Mouse (Mus musculus): ENCODE measurements at regions not wholly inside any gene's neighbourhood (a gene's known extent, or its start where the extent isn't known, plus 50 kb on each side); places are given as distances from the start of the nearest gene placed in this dataset.

DNA sequence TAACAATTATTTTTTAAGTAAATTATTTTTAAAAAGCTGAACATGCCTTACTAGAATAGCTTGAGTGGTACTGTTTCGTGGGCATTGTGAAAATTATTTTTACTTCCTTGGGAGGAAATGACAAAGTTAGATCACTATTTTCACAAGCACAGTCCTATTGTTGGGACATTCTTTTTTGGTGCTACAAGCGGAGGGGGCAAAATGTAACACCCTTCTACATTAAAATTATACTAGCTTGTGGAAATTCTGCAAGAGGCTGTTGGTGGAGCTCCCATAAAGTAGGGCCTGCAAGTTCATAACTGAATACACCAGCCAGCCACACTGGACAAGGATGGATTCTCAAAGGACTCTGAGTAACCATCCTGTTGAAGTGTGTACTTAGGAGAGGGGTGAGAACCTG, 313.1 kb upstream of the Eif4g2 start:
- WGBS = 84% methylated on average over 2 of the region's 2 CpGs

DNA sequence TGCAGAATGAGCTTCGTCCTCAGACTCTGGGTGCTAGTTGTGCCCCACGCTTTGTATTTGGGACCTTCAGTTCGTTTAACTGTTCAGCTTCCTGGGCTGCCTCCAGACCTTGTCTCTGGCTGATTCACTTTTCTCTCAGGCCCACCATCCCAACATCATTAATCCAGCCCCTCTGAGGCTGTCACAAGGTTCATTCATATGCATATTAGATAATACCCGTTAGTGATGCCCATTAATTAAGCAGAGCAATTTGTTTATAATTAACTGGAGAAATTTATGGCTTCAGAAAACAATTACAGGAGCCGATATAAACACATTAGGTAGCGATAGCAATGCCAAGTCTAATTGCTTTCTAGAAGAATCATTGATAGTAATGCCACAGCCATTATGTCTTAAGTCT, 312.3 kb upstream of the Eif4g2 start:
- no peak for TF ChIP-seq CTCF (IDR thresholded peaks at IDR 0.05)
- Histone ChIP-seq H3K4me2 (ENCODE audit: low read depth, low read length, poor library complexity, severe bottlenecking) (no peak overlapping the region), H3K27me3 (ENCODE audit: insufficient read depth, low read length) (no peaks in the 10 kb centered on the region), H3K4me3 (ENCODE audit: low read depth, low read length) (no peak overlapping the region), H3K9ac (replicated peaks; ENCODE audit: low read length, poor library complexity, severe bottlenecking) (no peak overlapping the region), H3K9me3 (ENCODE audit: low read length) (no peaks in the 10 kb centered on the region), H3K4me1 (ENCODE audit: insufficient read depth, low read length) (no peaks in the 10 kb centered on the region), H3K36me3 (ENCODE audit: insufficient read depth, low read length) (no peaks in the 10 kb centered on the region), H3K27ac (ENCODE audit: low read depth, low read length) (no peak overlapping the region)
- 58% methylated on average over 6 of the region's 6 CpGs for WGBS
- ATAC-seq (ENCODE audit: low FRiP score) (no peak), DNase-seq (ENCODE audit: low spot score) (peak; percentile 22)

More for the DNA sequence above, 313.1 kb upstream of the Eif4g2 start:
- Histone ChIP-seq H3K27ac (ENCODE audit: low read depth, low read length) (no peak overlapping the region), H3K9me3 (ENCODE audit: low read length) (no peaks in the 10 kb centered on the region), H3K27me3 (ENCODE audit: insufficient read depth, low read length) (no peaks in the 10 kb centered on the region), H3K4me1 (ENCODE audit: insufficient read depth, low read length) (no peaks in the 10 kb centered on the region), H3K9ac (replicated peaks; ENCODE audit: low read length, poor library complexity, severe bottlenecking) (no peak overlapping the region), H3K4me3 (ENCODE audit: low read depth, low read length) (no peak overlapping the region), H3K36me3 (ENCODE audit: insufficient read depth, low read length) (no peaks in the 10 kb centered on the region), H3K4me2 (ENCODE audit: low read depth, low read length, poor library complexity, severe bottlenecking) (no peak overlapping the region)
- no peak for DNase-seq (ENCODE audit: low spot score)
- no peak for ATAC-seq (ENCODE audit: low FRiP score)
- no peak for TF ChIP-seq CTCF (IDR thresholded peaks at IDR 0.05)

DNA sequence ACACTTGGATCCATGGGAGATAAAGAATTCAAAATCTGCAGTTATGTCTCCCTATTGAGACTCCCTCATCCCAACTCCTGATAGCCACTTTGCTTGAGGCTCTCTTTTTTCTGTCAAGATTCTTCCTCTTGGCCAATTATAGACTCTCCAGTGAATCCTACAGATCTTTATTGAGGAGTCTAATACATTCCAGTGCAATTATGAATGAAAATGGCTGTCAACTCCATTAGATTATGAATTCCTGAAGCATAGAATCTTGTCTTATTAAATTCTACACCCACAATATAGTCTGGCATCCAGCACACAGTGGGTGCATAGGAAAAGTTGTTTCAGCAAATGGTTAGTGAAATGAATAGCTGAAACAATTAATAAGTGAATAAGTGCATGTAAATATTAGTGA, 311.0 kb upstream of the Eif4g2 start:
- no peaks in the 10 kb centered on the region for H3K9me3 ChIP-seq (ENCODE audit: low read length)
- H3K36me3 ChIP-seq (ENCODE audit: insufficient read depth, low read length) = no peaks in the 10 kb centered on the region
- H3K4me1 ChIP-seq (ENCODE audit: insufficient read depth, low read length) = no peaks in the 10 kb centered on the region
- no peak overlapping the region for H3K9ac ChIP-seq (replicated peaks; ENCODE audit: low read length, poor library complexity, severe bottlenecking)
- DNase-seq (ENCODE audit: low spot score) = no peak
- H3K27ac ChIP-seq (ENCODE audit: low read depth, low read length) = no peak overlapping the region
- no peaks in the 10 kb centered on the region for H3K27me3 ChIP-seq (ENCODE audit: insufficient read depth, low read length)
- no peak for TF ChIP-seq CTCF (IDR thresholded peaks at IDR 0.05)
- H3K4me2 ChIP-seq (ENCODE audit: low read depth, low read length, poor library complexity, severe bottlenecking) = no peak overlapping the region
- ATAC-seq (ENCODE audit: low FRiP score) = no peak
- H3K4me3 ChIP-seq (ENCODE audit: low read depth, low read length) = no peak overlapping the region

DNA sequence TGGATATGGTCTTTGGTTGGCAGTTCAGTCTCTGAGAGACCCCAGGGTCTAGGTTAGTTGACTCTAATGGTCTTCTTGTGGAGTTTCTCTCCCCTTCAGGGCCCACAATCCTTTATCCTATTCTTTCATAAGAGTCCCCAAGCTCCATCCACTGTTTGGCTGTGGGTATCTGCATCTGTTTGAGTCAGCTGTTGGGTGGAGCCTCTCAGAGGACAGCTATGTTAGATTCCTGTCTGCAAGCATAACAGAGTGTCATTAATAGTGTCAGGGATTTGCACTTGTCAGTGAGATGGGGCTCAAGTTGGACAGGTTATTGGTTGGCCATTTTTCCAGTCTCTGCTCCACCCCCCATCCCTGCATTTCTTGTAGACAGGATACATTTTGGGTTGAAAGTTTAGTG, 306.9 kb upstream of the Eif4g2 start:
- ATAC-seq (ENCODE audit: low FRiP score) = no peak
- H3K4me1 ChIP-seq (ENCODE audit: insufficient read depth, low read length) = no peaks in the 10 kb centered on the region
- H3K9ac ChIP-seq (replicated peaks; ENCODE audit: low read length, poor library complexity, severe bottlenecking) = no peak overlapping the region
- no peaks in the 10 kb centered on the region for H3K27me3 ChIP-seq (ENCODE audit: insufficient read depth, low read length)
- H3K4me2 ChIP-seq (ENCODE audit: low read depth, low read length, poor library complexity, severe bottlenecking) = no peak overlapping the region
- no peak overlapping the region for H3K4me3 ChIP-seq (ENCODE audit: low read depth, low read length)
- no peak overlapping the region for H3K27ac ChIP-seq (ENCODE audit: low read depth, low read length)
- no peak for TF ChIP-seq CTCF (IDR thresholded peaks at IDR 0.05)
- H3K36me3 ChIP-seq (ENCODE audit: insufficient read depth, low read length) = no peaks in the 10 kb centered on the region
- H3K9me3 ChIP-seq (ENCODE audit: low read length) = no peaks in the 10 kb centered on the region
- DNase-seq (ENCODE audit: low spot score) = no peak

DNA sequence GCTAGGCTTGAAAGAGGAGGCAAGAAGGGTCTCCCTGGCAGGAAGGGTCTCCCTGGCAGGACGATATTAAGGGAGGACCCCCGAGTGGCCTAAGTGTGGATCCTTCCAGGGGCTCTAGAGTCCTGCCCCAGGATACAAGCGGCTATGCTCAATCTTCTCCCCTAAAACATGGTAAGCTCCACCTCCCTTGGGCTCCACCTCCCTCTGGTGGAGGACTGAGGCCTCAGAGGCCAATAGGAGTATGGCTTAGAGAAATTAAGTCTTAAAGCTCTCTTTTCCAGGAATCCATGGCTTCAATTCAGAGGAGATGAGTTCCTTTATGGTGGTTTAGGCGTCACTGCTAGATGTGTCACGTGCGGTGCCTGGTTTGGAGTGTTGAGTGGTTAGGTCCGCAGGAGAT, 291.7 kb upstream of the Eif4g2 start:
- no peak overlapping the region for H3K4me3 ChIP-seq (ENCODE audit: low read depth, low read length)
- H3K36me3 ChIP-seq (ENCODE audit: insufficient read depth, low read length) = no peaks in the 10 kb centered on the region
- no peaks in the 10 kb centered on the region for H3K4me1 ChIP-seq (ENCODE audit: insufficient read depth, low read length)
- no peak overlapping the region for H3K4me2 ChIP-seq (ENCODE audit: low read depth, low read length, poor library complexity, severe bottlenecking)
- no peaks in the 10 kb centered on the region for H3K27me3 ChIP-seq (ENCODE audit: insufficient read depth, low read length)
- WGBS = 94% methylated on average over 7 of the region's 7 CpGs
- no peak overlapping the region for H3K9ac ChIP-seq (replicated peaks; ENCODE audit: low read length, poor library complexity, severe bottlenecking)
- ATAC-seq (ENCODE audit: low FRiP score) (no peak), DNase-seq (ENCODE audit: low spot score) (no peak)
- peak; percentile 13; the same call in 1 of the 2 replicates for TF ChIP-seq CTCF (IDR thresholded peaks at IDR 0.05)
- H3K9me3 ChIP-seq (ENCODE audit: low read length) = no peaks in the 10 kb centered on the region
- no peak overlapping the region for H3K27ac ChIP-seq (ENCODE audit: low read depth, low read length)

DNA sequence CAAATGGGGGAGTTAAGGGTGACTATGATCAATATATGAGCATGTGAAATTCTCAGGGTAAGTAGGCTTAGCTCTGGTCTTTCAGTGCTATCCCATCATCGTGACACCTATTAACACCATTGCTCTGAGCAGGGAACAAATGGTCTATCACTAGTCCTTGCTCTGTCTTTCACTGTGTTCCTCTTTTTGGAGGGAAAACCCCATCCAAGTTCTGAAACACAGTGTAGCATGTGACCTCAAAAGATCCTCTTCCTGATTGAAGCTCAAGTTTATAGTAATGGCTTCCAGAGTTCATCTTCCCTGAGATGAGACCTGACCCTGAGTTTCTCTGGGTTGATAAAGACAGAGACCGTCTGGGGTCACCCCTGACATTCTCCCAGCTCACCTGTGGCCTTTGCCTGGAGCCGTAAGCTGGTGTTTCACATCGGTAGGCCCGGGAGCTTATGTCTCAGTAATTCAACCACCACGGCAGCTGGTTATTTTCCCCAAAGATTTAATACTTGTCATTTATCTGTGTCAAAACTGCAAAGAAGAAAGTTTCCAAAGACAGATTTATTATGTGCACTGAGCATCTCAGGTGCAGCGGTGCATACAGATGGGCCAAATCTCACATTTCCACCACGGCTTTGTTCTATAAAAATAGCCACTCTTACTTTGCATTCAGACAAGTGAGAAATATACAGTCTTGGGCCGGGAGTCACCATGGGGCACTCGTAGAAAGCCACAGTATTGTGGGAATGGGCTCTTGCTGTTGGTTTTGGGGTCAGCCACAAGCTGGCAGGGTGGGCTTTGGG, 290.7 kb upstream of the Eif4g2 start:
- H3K36me3 ChIP-seq (ENCODE audit: insufficient read depth, low read length) = no peaks in the 10 kb centered on the region
- H3K4me1 ChIP-seq (ENCODE audit: insufficient read depth, low read length) = no peaks in the 10 kb centered on the region
- DNase-seq (ENCODE audit: low spot score) (no peak), ATAC-seq (ENCODE audit: low FRiP score) (no peak)
- no peak overlapping the region for H3K27ac ChIP-seq (ENCODE audit: low read depth, low read length)
- no peaks in the 10 kb centered on the region for H3K9me3 ChIP-seq (ENCODE audit: low read length)
- no peak for TF ChIP-seq CTCF (IDR thresholded peaks at IDR 0.05)
- no peak overlapping the region for H3K4me3 ChIP-seq (ENCODE audit: low read depth, low read length)
- no peak overlapping the region for H3K9ac ChIP-seq (replicated peaks; ENCODE audit: low read length, poor library complexity, severe bottlenecking)
- no peak overlapping the region for H3K4me2 ChIP-seq (ENCODE audit: low read depth, low read length, poor library complexity, severe bottlenecking)
- no peaks in the 10 kb centered on the region for H3K27me3 ChIP-seq (ENCODE audit: insufficient read depth, low read length)
- 70% methylated on average over 10 of the region's 10 CpGs for WGBS
